Mouse (Mus musculus) heart, adult 2 months (tissue): ENCODE measurements at regions not wholly inside any gene's neighbourhood (a gene's known extent, or its start where the extent isn't known, plus 50 kb on each side); places are given as distances from the start of the nearest gene placed in this dataset.
A peak's percentile ranks its signal among the peaks of the same experiment; 100 is the strongest.

Experiments
- DNase-seq, 2 experiments: peaks; one replicate each; pipeline ENCODE4 v3.0.0; 2021
- H3K27ac ChIP-seq: fragments of 200-600 bp; 2 replicates; pipeline ENCODE4 v1.8.1; 2022
- H3K27me3 ChIP-seq: fragments of 200-500 bp; 2 replicates; pipeline ENCODE4 v1.6.1; 2012; ENCODE audit warnings: mild to moderate bottlenecking, low read length, inconsistent platforms, mixed read lengths; ENCODE audit not compliant: control insufficient read depth, insufficient read depth
- H3K36me3 ChIP-seq: fragments of 200-500 bp; 2 replicates; pipeline ENCODE4 v1.6.1; 2012; ENCODE audit warnings: low read length, inconsistent platforms; ENCODE audit not compliant: control insufficient read depth, insufficient read depth
- H3K4me1 ChIP-seq: fragments of 200-500 bp; 2 replicates; pipeline ENCODE4 v1.6.1; 2011; ENCODE audit warnings: low read length; ENCODE audit not compliant: control insufficient read depth, insufficient read depth
- H3K4me3 ChIP-seq: fragments of 200-600 bp; 2 replicates; pipeline ENCODE4 v1.8.1; 2022
- H3K79me2 ChIP-seq: fragments of 200-500 bp; replicated peaks from 2 replicates; pipeline ENCODE4 v1.6.1; 2012; ENCODE audit warnings: mild to moderate bottlenecking, inconsistent platforms, low read length, moderate library complexity, mixed read lengths; ENCODE audit not compliant: control insufficient read depth, insufficient read depth
- H3K9ac ChIP-seq: fragments of 200-500 bp; 2 replicates; pipeline ENCODE4 v1.6.1; 2012; ENCODE audit warnings: low read depth, mild to moderate bottlenecking, control low read depth, inconsistent platforms, low read length, mixed read lengths
- CTCF ChIP-seq: fragments of 200-600 bp; IDR thresholded peaks from 2 replicates; pipeline ENCODE4 v1.8.1; 2022; ENCODE audit warnings: antibody characterized with exemption, mild to moderate bottlenecking, moderate library complexity
- EP300 ChIP-seq: fragments of 200-500 bp; IDR thresholded peaks from 2 replicates; pipeline ENCODE4 v1.6.1; 2011; ENCODE audit warnings: low read depth, low read length, control low read depth; ENCODE audit not compliant: insufficient read depth
- POLR2A ChIP-seq: fragments of 200-500 bp; IDR thresholded peaks from 2 replicates; pipeline ENCODE4 v1.6.1; 2011; ENCODE audit warnings: mild to moderate bottlenecking, low read depth, low read length, control low read depth; ENCODE audit not compliant: insufficient read depth
- WGBS: fragments of 180-500 bp; shearing (Covaris S2); methylation state at CpG from one replicate; pipeline ENCODE4 v1.1.7; 2018; 5-methylcytosine and 5-hydroxymethylcytosine counted together
- intact Hi-C: fragments of 180-260 bp; cut with DNase I; formaldehyde crosslinking; loops from one replicate; pipeline ENCODE4 v1.15.1; 2025

- Histone ChIP-seq H3K9ac (no peak overlapping the region), H3K36me3 (no peaks in the 10 kb centered on the region)
- WGBS: 39% methylated on average over 10 of the region's 10 CpGs
Observed at GRCm38 (mm10) chr9:87607878-87608631, 123.0 kb downstream of the Tbx18 start.

DNA sequence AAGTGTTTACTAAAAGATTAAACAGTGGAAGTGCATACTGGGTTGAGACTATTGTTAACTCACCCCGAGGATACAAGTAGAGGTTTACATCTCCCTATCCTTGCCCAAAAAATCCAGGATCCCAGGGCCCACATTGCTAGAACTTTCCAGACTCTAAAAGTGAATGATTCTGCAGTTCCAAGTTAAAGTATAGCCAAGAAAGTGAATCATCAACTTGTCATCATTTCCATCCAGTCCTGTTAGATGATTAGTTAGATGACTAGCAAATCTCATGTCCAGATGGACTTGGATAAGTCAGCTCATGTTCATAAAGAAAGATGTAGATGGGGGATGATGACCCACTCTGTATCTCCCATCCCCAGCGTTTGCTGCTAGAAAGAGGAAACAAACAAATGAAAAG lies 155.5 kb downstream of the Tbx18 start:
- Histone ChIP-seq H3K9ac (no peak overlapping the region), H3K27me3 (no peaks in the 10 kb centered on the region), H3K4me3 (no peak overlapping the region), H3K4me1 (no peaks in the 10 kb centered on the region), H3K36me3 (no peaks in the 10 kb centered on the region), H3K79me2 (no peaks in the 10 kb centered on the region), H3K27ac (no peak overlapping the region)
- 48% methylated on average over 2 of the region's 2 CpGs for WGBS
- intact Hi-C loops: no loop called here
- TF ChIP-seq POLR2A (no peak), CTCF (no peak), EP300 (no peak)
- no peak for DNase-seq

More at GRCm38 (mm10) chr9:87607878-87608631, 123.0 kb downstream of the Tbx18 start:
- TF ChIP-seq EP300 (no peak), CTCF (no peak), POLR2A (no peak)
- intact Hi-C loops: no loop called here
- no peaks in the 10 kb centered on the region for H3K4me1 ChIP-seq
- H3K79me2 ChIP-seq: no peaks in the 10 kb centered on the region
- DNase-seq: no peak
- H3K27me3 ChIP-seq: no peaks in the 10 kb centered on the region
- H3K4me3 ChIP-seq: no peak overlapping the region
- H3K27ac ChIP-seq: no peak overlapping the region

GRCm38 (mm10) chr9:87574250-87574864 lies 156.7 kb downstream of the Tbx18 start:
- Histone ChIP-seq H3K27ac (no peak overlapping the region), H3K27me3 (no peaks in the 10 kb centered on the region), H3K4me3 (no peak overlapping the region), H3K79me2 (no peaks in the 10 kb centered on the region), H3K36me3 (no peaks in the 10 kb centered on the region), H3K4me1 (no peaks in the 10 kb centered on the region), H3K9ac (no peak overlapping the region)
- TF ChIP-seq POLR2A (no peak), CTCF (no peak), EP300 (no peak)
- no peak for DNase-seq
- WGBS: 26% methylated on average over 2 of the region's 2 CpGs
- intact Hi-C loops: no loop called here

DNA sequence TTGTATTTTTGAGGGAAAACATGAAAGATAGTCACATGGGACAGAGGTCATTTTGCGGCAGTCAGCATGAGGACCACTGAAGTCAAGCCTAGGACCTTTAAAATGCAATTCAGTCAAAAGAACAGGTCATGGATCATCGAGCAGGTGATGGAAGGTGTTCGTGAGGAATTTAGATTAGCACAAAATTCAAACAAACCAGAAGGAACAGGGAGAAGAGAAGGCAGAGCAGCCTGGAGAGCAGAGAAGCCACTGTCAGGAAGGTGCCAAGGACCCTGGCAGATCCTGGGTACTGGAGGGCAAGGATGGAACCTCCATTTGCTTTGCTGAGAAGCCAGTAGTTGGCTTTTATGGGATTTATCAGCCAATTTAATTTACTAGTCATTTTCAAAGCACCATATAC lies 167.8 kb downstream of the Tbx18 start:
- no peak for TF ChIP-seq POLR2A
- no peak for TF ChIP-seq EP300
- no peaks in the 10 kb centered on the region for H3K36me3 ChIP-seq
- H3K27ac ChIP-seq: no peak overlapping the region
- 84% methylated on average over 3 of the region's 3 CpGs for WGBS
- H3K9ac ChIP-seq: no peak overlapping the region
- no peaks in the 10 kb centered on the region for H3K4me1 ChIP-seq
- no peaks in the 10 kb centered on the region for H3K79me2 ChIP-seq
- no peaks in the 10 kb centered on the region for H3K27me3 ChIP-seq
- intact Hi-C loops: no loop called here
- no peak overlapping the region for H3K4me3 ChIP-seq
- DNase-seq: no peak

GRCm38 (mm10) chr9:87562796-87563195 lies 168.3 kb downstream of the Tbx18 start:
- no peak for DNase-seq
- H3K4me3 ChIP-seq: no peak overlapping the region
- intact Hi-C loops: no loop called here
- H3K36me3 ChIP-seq: no peaks in the 10 kb centered on the region
- H3K9ac ChIP-seq: no peak overlapping the region
- 75% methylated on average over 6 of the region's 6 CpGs for WGBS
- no peaks in the 10 kb centered on the region for H3K4me1 ChIP-seq
- no peak for TF ChIP-seq EP300
- no peak for TF ChIP-seq CTCF
- TF ChIP-seq POLR2A: no peak
- no peaks in the 10 kb centered on the region for H3K79me2 ChIP-seq
- no peaks in the 10 kb centered on the region for H3K27me3 ChIP-seq
- H3K27ac ChIP-seq: no peak overlapping the region

GRCm38 (mm10) chr9:87557841-87558240 lies 173.2 kb downstream of the Tbx18 start:
- TF ChIP-seq EP300 (no peak), CTCF (no peak), POLR2A (no peak)
- Histone ChIP-seq H3K4me3 (no peak overlapping the region), H3K4me1 (no peaks in the 10 kb centered on the region), H3K36me3 (no peaks in the 10 kb centered on the region), H3K27me3 (no peaks in the 10 kb centered on the region), H3K27ac (no peak overlapping the region), H3K79me2 (no peaks in the 10 kb centered on the region), H3K9ac (no peak overlapping the region)
- DNase-seq: peak in 1 of 2 experiments; percentile 3
- WGBS: 13% methylated on average over 12 of the region's 12 CpGs
- intact Hi-C loops: no loop called here
